Mouse (Mus musculus): ENCODE measurements around the gene Rasgef1b. TPM values are rescaled to one million over a fixed set of nuclear protein-coding genes. Genes with fewer than 3 reads are reported as not detected.

Rasgef1b gene
- polyA plus RNA-seq, 1 experiment from 2014 or later = 115 TPM

DNA sequence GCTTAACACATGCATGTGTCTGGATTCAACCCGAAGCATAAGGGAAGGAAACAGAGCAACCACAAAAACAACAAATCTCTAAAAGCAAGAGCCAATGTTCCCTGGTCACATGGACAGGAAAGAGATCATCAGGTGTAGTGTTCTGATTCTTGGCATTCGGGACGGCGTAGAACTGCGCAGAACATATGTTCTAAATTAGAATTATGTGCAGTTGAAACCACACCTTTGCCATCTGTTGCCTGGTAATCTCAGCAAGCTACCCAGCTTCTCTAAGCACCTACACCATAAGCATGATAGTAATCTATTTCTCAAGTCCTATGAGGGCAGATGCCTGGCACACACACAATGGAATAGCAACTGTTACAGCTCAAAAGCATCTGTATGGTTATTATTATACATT is 27.1 kb downstream of the Rasgef1b start:
- no peak overlapping the region for H3K4me3 ChIP-seq
- no peak overlapping the region for H3K4me2 ChIP-seq (replicated peaks)
- no peaks in the 10 kb centered on the region for H3K9me3 ChIP-seq
- H3K36me3 ChIP-seq = no peaks in the 10 kb centered on the region
- no peaks in the 10 kb centered on the region for H3K27me3 ChIP-seq
- 80% methylated on average over 5 of the region's 5 CpGs for WGBS
- no peaks in the 10 kb centered on the region for H3K4me1 ChIP-seq
- ATAC-seq (replicated peaks) = no peak
- no peak overlapping the region for H3K27ac ChIP-seq (replicated peaks)
- H3K9ac ChIP-seq (replicated peaks) = no peak overlapping the region

DNA sequence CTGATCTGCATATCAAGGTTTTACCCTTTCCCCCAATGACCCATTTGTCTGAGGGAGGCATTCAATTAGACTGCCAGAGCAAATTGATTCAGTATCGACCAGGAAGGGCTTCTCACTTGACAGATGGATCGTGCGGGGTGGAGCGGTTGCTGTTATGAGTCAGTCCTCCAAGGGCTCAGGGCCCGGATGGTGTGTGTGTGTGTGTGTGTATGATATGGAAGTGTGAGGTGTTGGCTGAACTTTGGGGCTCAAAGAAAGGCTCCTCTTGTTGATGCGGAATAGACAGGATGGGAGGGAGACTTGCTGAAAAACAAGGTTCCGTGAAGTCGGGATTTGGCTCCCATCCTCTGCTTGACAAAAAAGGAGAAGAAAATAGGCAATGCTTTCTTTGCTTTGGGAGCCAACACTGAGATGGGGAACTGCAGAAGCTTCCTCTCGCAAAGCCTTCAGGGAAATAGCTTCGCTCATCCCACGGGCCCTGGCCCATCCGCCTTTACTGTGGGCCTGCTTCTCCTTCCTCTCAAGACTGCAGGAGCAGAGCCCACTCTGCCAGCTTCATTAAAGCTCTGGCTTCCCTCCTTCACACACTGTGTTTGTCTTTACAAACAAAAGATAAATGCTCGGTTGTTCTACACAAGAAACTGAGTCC is 34.0 kb downstream of the Rasgef1b start:
- Histone ChIP-seq H3K4me3 (no peak overlapping the region), H3K9me3 (no peaks in the 10 kb centered on the region), H3K27me3 (no peaks in the 10 kb centered on the region), H3K4me1 (peaks cover 7% of the 10 kb centered on the region; the same call in 1 of the 2 replicates), H3K27ac (replicated peaks) (peak overlapping the region; percentile 16; the same call in 1 of the 2 replicates), H3K9ac (replicated peaks) (no peak overlapping the region), H3K36me3 (no peaks in the 10 kb centered on the region), H3K4me2 (replicated peaks) (no peak overlapping the region)
- 57% methylated on average over 13 of the region's 13 CpGs for WGBS
- peak; percentile 61; the same call in 1 of the 2 replicates for ATAC-seq (replicated peaks)

DNA sequence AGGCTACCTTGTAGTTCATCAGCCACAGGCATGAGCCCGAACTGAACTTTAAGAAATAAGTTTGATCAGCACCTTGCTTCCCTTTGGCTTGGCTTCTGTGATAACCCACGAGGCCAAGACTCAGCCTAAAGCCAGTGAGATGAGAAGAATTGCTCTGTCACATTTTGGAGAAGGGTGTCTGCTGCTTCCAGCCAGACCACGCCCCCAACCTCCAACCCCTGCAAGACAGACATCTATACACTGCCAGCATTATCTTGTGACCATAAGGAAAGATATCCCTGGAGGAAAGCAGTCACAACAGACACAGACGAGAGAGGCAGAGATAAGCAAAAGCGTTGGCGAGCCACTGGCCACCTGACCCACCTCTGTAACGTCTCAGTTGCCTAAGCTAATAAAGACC is 39.0 kb downstream of the Rasgef1b start:
- no peaks in the 10 kb centered on the region for H3K36me3 ChIP-seq
- H3K4me3 ChIP-seq = no peak overlapping the region
- H3K27me3 ChIP-seq = no peaks in the 10 kb centered on the region
- WGBS = 84% methylated on average over 7 of the region's 7 CpGs
- H3K27ac ChIP-seq (replicated peaks) = no peak overlapping the region
- H3K9ac ChIP-seq (replicated peaks) = no peak overlapping the region
- no peaks in the 10 kb centered on the region for H3K9me3 ChIP-seq
- H3K4me2 ChIP-seq (replicated peaks) = no peak overlapping the region
- ATAC-seq (replicated peaks) = no peak
- peaks cover 10% of the 10 kb centered on the region for H3K4me1 ChIP-seq

DNA sequence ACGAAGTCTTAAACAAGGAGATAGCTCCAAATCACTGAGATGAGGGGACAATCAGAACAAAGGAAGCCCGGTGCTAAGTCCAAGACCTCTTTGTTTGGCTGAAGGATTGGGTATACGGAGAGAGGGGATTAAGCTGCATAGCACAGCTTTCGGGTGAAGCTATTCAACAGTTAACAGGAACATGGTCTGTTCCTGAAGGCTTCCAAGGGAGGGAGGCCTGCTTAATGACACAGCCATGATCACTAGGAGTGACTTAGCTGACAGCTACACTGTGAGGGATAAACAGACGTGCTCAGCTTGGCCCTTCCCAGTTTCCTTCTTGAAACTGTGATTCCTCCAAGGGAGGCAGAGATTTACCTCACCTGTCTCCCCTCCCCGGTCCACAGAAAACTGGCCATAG is 41.0 kb downstream of the Rasgef1b start:
- ATAC-seq (replicated peaks) = 0 out of 2 replicates have a peak, but pooled peaks have one; percentile 63
- Histone ChIP-seq H3K36me3 (no peaks in the 10 kb centered on the region), H3K4me2 (replicated peaks) (no peak overlapping the region), H3K9me3 (no peaks in the 10 kb centered on the region), H3K4me1 (peaks cover 14% of the 10 kb centered on the region), H3K9ac (replicated peaks) (no peak overlapping the region), H3K4me3 (no peak overlapping the region), H3K27me3 (no peaks in the 10 kb centered on the region), H3K27ac (replicated peaks) (no peak overlapping the region)
- WGBS = 6% methylated on average over 6 of the region's 6 CpGs

DNA sequence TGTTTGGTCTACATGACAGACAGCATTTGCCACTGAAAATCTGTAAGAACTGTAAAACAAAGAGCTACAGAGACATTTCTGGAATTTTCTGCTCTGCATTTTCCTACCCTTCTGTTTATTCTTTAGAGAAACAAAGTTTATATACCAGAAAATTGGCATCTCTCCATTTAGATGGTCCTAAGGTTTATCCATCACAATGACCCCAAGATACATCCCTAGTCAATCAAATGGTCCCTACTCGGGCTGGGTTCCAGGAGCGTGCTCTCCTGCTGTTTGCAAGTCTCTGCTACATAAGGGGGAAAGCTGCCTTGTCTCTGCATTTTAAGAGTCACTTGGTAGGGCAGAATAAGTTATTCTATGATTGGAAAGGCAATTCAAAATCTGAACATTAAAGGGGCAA is 44.8 kb downstream of the Rasgef1b start:
- no peak overlapping the region for H3K27ac ChIP-seq (replicated peaks)
- ATAC-seq (replicated peaks) = no peak
- H3K27me3 ChIP-seq = no peaks in the 10 kb centered on the region
- no peaks in the 10 kb centered on the region for H3K36me3 ChIP-seq
- WGBS = 31% methylated on average over 2 of the region's 2 CpGs
- H3K9ac ChIP-seq (replicated peaks) = no peak overlapping the region
- no peaks in the 10 kb centered on the region for H3K9me3 ChIP-seq
- H3K4me3 ChIP-seq = no peak overlapping the region
- peaks cover 14% of the 10 kb centered on the region for H3K4me1 ChIP-seq
- H3K4me2 ChIP-seq (replicated peaks) = no peak overlapping the region

DNA sequence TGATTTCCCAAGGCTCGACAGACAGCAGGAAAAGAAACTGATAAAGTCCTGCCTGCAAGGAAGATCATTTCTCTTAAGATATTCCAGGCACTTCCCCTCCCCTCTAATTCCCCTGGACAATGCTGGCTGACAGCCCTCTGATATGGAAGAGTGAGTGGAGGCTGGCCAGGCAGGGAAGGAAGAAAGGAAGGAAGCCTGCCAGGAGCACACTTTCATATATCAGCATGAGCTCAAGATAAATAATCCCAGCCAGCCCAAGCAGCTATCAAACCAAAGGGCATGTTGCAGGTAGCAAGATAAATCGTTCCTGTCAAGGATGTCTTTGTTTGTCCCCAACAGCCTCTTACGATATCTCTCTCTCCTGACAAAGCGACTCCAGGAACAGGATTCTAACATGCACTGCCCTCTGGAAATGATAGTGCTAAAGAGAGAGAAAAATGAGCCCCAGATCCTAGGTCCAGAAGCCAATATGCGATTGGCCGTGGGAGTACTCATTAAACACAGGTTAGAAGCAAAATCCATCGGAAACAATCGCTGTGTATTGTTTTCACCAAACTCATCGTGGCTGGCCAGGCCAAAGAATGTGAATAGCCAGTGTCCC is 58.8 kb downstream of the Rasgef1b start:
- Histone ChIP-seq H3K4me3 (no peak overlapping the region), H3K9ac (replicated peaks) (no peak overlapping the region), H3K27me3 (no peaks in the 10 kb centered on the region), H3K4me2 (replicated peaks) (no peak overlapping the region), H3K9me3 (no peaks in the 10 kb centered on the region), H3K4me1 (0 out of 2 replicates have a peak, but pooled peaks cover 8% of the 10 kb centered on the region), H3K36me3 (no peaks in the 10 kb centered on the region), H3K27ac (replicated peaks) (no peak overlapping the region)
- 76% methylated on average over 9 of the region's 9 CpGs for WGBS
- no peak for ATAC-seq (replicated peaks)

GRCm38 (mm10) chr5:99656024-99656423 is 72.8 kb downstream of the Rasgef1b start:
- no peak overlapping the region for H3K4me3 ChIP-seq
- H3K9ac ChIP-seq (replicated peaks) = no peak overlapping the region
- no peaks in the 10 kb centered on the region for H3K27me3 ChIP-seq
- no peak for ATAC-seq (replicated peaks)
- 61% methylated on average over 5 of the region's 5 CpGs for WGBS
- H3K4me2 ChIP-seq (replicated peaks) = no peak overlapping the region
- no peak overlapping the region for H3K27ac ChIP-seq (replicated peaks)
- no peaks in the 10 kb centered on the region for H3K36me3 ChIP-seq
- no peaks in the 10 kb centered on the region for H3K9me3 ChIP-seq
- peaks cover 6% of the 10 kb centered on the region; the same call in 1 of the 2 replicates for H3K4me1 ChIP-seq

DNA sequence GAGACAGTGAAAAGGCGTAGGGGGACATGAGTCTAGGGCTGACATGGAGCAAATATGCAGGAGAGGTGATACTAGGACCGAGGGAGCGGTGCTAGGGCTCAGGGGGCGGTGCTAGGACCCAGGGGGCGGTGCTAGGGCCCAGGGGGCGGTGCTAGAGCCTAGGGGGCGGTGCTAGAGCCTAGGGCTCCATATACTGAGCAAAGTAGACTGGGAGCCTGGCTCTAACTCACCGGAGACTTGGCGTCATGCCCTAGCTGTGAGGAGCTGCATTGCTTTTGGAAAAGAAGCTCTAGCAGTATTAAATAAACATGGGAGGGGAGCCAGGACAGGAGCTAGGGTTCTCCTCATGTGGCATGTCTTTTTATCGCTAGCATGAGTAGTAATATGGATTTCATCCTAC is 75.9 kb downstream of the Rasgef1b start:
- no peaks in the 10 kb centered on the region for H3K27me3 ChIP-seq
- ATAC-seq (replicated peaks) = no peak
- H3K4me2 ChIP-seq (replicated peaks) = no peak overlapping the region
- H3K9me3 ChIP-seq = no peaks in the 10 kb centered on the region
- 75% methylated on average over 10 of the region's 10 CpGs for WGBS
- H3K9ac ChIP-seq (replicated peaks) = no peak overlapping the region
- no peak overlapping the region for H3K27ac ChIP-seq (replicated peaks)
- H3K4me3 ChIP-seq = no peak overlapping the region
- H3K4me1 ChIP-seq = peaks cover 4% of the 10 kb centered on the region; the same call in 1 of the 2 replicates
- no peaks in the 10 kb centered on the region for H3K36me3 ChIP-seq

GRCm38 (mm10) chr5:99641407-99641806 is 87.5 kb downstream of the Rasgef1b start:
- 81% methylated on average over 6 of the region's 6 CpGs for WGBS
- H3K4me3 ChIP-seq = no peak overlapping the region
- H3K4me2 ChIP-seq (replicated peaks) = no peak overlapping the region
- H3K27me3 ChIP-seq = no peaks in the 10 kb centered on the region
- H3K9me3 ChIP-seq = no peaks in the 10 kb centered on the region
- no peaks in the 10 kb centered on the region for H3K36me3 ChIP-seq
- ATAC-seq (replicated peaks) = no peak
- H3K9ac ChIP-seq (replicated peaks) = no peak overlapping the region
- H3K27ac ChIP-seq (replicated peaks) = no peak overlapping the region
- H3K4me1 ChIP-seq = no peaks in the 10 kb centered on the region

DNA sequence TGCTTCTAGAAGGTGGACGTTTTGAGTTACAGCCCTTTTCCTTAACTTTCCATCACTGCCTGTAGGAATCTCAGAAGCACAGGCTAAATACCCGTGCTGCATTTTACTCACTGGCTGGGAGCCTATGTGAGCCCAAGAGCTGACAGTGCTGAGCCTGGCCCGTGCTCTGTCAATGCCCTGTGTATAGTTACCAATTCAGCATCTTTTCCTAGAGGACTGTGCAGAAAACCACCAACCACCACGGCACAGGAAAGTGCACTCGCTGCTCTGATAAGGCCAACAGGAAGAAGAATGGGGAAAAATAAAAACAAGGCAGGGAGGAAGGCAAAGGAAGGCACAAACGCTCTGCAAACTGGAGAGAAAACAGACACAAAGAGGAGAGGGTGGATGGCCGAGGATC is 92.3 kb downstream of the Rasgef1b start:
- Histone ChIP-seq H3K4me1 (no peaks in the 10 kb centered on the region), H3K36me3 (no peaks in the 10 kb centered on the region), H3K4me3 (no peak overlapping the region), H3K27ac (replicated peaks) (no peak overlapping the region), H3K9me3 (no peaks in the 10 kb centered on the region), H3K27me3 (no peaks in the 10 kb centered on the region), H3K4me2 (replicated peaks) (no peak overlapping the region), H3K9ac (replicated peaks) (no peak overlapping the region)
- WGBS = 46% methylated on average over 7 of the region's 7 CpGs
- ATAC-seq (replicated peaks) = no peak

GRCm38 (mm10) chr5:99634010-99634541 is 94.8 kb downstream of the Rasgef1b start:
- H3K4me1 ChIP-seq = no peaks in the 10 kb centered on the region
- no peaks in the 10 kb centered on the region for H3K9me3 ChIP-seq
- ATAC-seq (replicated peaks) = no peak
- H3K27me3 ChIP-seq = no peaks in the 10 kb centered on the region
- 76% methylated on average over 8 of the region's 8 CpGs for WGBS
- H3K4me2 ChIP-seq (replicated peaks) = no peak overlapping the region
- H3K4me3 ChIP-seq = no peak overlapping the region
- H3K27ac ChIP-seq (replicated peaks) = no peak overlapping the region
- no peaks in the 10 kb centered on the region for H3K36me3 ChIP-seq
- H3K9ac ChIP-seq (replicated peaks) = no peak overlapping the region

- no peak overlapping the region for H3K9ac ChIP-seq (replicated peaks)
- H3K4me1 ChIP-seq = no peaks in the 10 kb centered on the region
- no peak for ATAC-seq (replicated peaks)
- 95% methylated on average over 1 of the region's 1 CpGs for WGBS
- H3K27me3 ChIP-seq = no peaks in the 10 kb centered on the region
- H3K27ac ChIP-seq (replicated peaks) = no peak overlapping the region
- no peaks in the 10 kb centered on the region for H3K36me3 ChIP-seq
- H3K9me3 ChIP-seq = no peaks in the 10 kb centered on the region
- no peak overlapping the region for H3K4me2 ChIP-seq (replicated peaks)
- no peak overlapping the region for H3K4me3 ChIP-seq
Measured at GRCm38 (mm10) chr5:99633548-99633947, 95.3 kb downstream of the Rasgef1b start.

All from forebrain, embryonic 15.5 days (tissue).